Mouse (Mus musculus) embryonic facial prominence, embryonic 12.5 days (tissue): ENCODE results near the gene Nup210l. TPM values are rescaled to one million over a fixed set of nuclear protein-coding genes. Genes with fewer than 3 reads are reported as not detected.
A peak's percentile ranks its signal among the peaks of the same experiment; 100 is the strongest.

ENCODE experiments used
- ATAC-seq: fragments of 200-750 bp; cut with Nextera tagmentation; 2 replicates; pipeline ENCODE4 v1.8.0; 2017; ENCODE audit not compliant: insufficient number of reproducible peaks, insufficient read depth, low FRiP score, low TSS enrichment
- H3K27ac ChIP-seq: fragments of 300-500 bp; sonication (generic); 2 replicates; pipeline ENCODE4 v1.5.1; 2016; ENCODE audit warnings: mild to moderate bottlenecking
- H3K27me3 ChIP-seq: fragments of 300-500 bp; sonication (generic); 2 replicates; pipeline ENCODE4 v1.6.1; 2016; ENCODE audit warnings: mild to moderate bottlenecking, moderate library complexity
- H3K36me3 ChIP-seq: fragments of 300-500 bp; sonication (generic); 2 replicates; pipeline ENCODE4 v1.6.1; 2016; ENCODE audit warnings: mild to moderate bottlenecking
- H3K4me1 ChIP-seq: fragments of 300-500 bp; sonication (generic); 2 replicates; pipeline ENCODE4 v1.6.1; 2016
- H3K4me2 ChIP-seq: fragments of 300-500 bp; sonication (generic); replicated peaks from 2 replicates; pipeline ENCODE4 v1.6.1; 2016; ENCODE audit warnings: mild to moderate bottlenecking, moderate library complexity
- H3K4me3 ChIP-seq: fragments of 300-500 bp; sonication (generic); 2 replicates; pipeline ENCODE4 v1.5.1; 2016; ENCODE audit warnings: mild to moderate bottlenecking
- H3K9ac ChIP-seq: fragments of 300-500 bp; sonication (generic); 2 replicates; pipeline ENCODE4 v1.6.1; 2016; ENCODE audit warnings: mild to moderate bottlenecking, moderate library complexity
- H3K9me3 ChIP-seq: fragments of 300-500 bp; sonication (generic); 2 replicates; pipeline ENCODE4 v1.6.1; 2016; ENCODE audit warnings: mild to moderate bottlenecking, moderate library complexity
- WGBS: fragments of 180-500 bp; shearing (Covaris S2); methylation state at CpG from one replicate; pipeline ENCODE4 v1.1.7; 2016; 5-methylcytosine and 5-hydroxymethylcytosine counted together
- polyA plus RNA-seq: library from polyadenylated mRNA; unstranded; fragments of >200 nt; fragmentation: Nextera tagmentation; extraction: Ambion mirVana; gene quantifications from 2 replicates; pipeline ENCODE4 v1.2.1, GENCODE M21; 2016

Nup210l gene
- polyA plus RNA-seq, 1 experiment from 2014 or later, result 0.35 TPM

DNA sequence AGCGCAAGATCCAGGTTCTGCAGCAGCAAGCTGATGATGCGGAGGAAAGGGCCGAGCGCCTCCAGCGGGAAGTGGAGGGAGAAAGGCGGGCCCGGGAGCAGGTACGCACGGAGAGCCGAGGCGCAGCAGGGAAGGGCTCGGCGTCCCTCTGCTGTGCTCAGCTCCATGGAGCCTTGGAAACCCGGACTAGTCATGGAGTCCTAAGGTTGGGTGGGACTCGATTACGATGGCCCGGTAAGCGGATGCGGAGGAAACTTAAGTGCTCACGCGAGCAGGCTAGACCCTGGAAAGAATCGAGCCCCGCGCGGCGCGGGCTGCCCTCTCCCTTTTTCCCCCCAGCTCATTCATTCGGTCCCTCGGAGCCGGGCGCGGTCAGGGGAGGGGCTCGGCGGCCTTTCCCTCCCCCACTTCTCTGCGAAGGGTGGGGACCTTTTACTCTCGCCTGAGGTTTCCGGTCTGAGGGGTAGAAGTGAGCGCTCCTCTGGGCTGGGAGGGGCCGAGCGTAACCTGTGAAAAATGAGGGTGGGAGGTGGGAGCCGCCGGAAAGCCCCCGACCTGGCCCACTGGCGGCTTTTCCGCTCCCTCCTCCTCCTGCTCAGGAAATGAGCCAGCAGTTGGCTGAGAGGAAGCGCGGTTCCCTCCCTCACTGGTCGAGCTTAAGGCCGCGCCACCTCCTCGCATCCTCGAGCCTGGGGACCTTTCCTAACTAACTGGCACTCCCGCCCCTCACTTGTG lies 24.0 kb upstream of the Nup210l start:
- Histone ChIP-seq H3K4me2 (peak overlapping the region; percentile 75), H3K27me3 (no peaks in the 10 kb centered on the region), H3K4me3 (peak overlapping the region; percentile 82), H3K27ac (peak overlapping the region; percentile 98), H3K9ac (peak overlapping the region; percentile 78), H3K36me3 (no peaks in the 10 kb centered on the region), H3K9me3 (no peaks in the 10 kb centered on the region), H3K4me1 (peaks cover 49% of the 10 kb centered on the region)
- whole genome bisulfite sequencing, result under 1% methylated on average over 53 of the region's 53 CpGs
- ATAC-seq, result peak; percentile 59

- peak overlapping the region; percentile 75 for H3K4me2 ChIP-seq
- H3K9me3 ChIP-seq, result no peaks in the 10 kb centered on the region
- no peaks in the 10 kb centered on the region for H3K27me3 ChIP-seq
- H3K4me3 ChIP-seq, result peak overlapping the region; percentile 82
- H3K9ac ChIP-seq, result peak overlapping the region; percentile 78
- H3K4me1 ChIP-seq, result peaks cover 53% of the 10 kb centered on the region
- WGBS, result 0% methylated on average over 6 of the region's 6 CpGs
- H3K36me3 ChIP-seq, result no peaks in the 10 kb centered on the region
- peak overlapping the region; percentile 98 for H3K27ac ChIP-seq
- ATAC-seq, result no peak
These were observed 23.5 kb upstream of the Nup210l start for GRCm38 (mm10) chr3:90080498-90080863.

- H3K9me3 ChIP-seq, result no peaks in the 10 kb centered on the region
- no peak for ATAC-seq
- peaks cover 53% of the 10 kb centered on the region for H3K4me1 ChIP-seq
- H3K4me3 ChIP-seq, result peak overlapping the region; percentile 82
- 73% methylated on average over 5 of the region's 5 CpGs for WGBS
- peak overlapping the region; percentile 75 for H3K4me2 ChIP-seq
- H3K36me3 ChIP-seq, result 0 out of 2 replicates have a peak, but pooled peaks cover 5% of the 10 kb centered on the region
- no peak overlapping the region for H3K9ac ChIP-seq
- no peaks in the 10 kb centered on the region for H3K27me3 ChIP-seq
- H3K27ac ChIP-seq, result no peak overlapping the region
These were observed 22.3 kb upstream of the Nup210l start for GRCm38 (mm10) chr3:90081365-90082240.

DNA sequence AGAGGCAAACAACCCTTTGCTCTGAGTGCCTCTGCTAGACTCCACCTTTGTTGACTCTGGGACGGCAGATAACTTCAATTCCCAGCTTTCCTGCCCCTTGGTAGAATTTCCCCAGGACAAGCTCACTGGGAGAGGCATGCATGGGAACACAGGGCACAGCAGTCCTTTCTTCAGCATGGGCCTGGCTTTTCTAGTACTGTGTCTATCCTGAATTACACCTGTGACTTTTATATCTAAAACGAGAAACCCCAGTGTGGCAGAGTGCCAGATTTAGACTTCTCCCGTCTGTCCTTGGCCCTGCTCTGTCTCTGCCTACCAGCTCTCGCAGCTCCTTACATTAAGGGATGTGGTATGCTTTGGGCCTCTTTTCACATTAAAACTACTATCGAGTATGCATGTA lies 20.9 kb upstream of the Nup210l start:
- H3K4me2 ChIP-seq, result peak overlapping the region; percentile 16; the same call in 1 of the 2 replicates
- H3K4me1 ChIP-seq, result peaks cover 48% of the 10 kb centered on the region
- H3K27ac ChIP-seq, result peak overlapping the region; percentile 65
- no peak overlapping the region for H3K9ac ChIP-seq
- no peak for ATAC-seq
- H3K36me3 ChIP-seq, result peaks cover 18% of the 10 kb centered on the region
- 64% methylated on average over 5 of the region's 5 CpGs for WGBS
- H3K4me3 ChIP-seq, result no peak overlapping the region
- no peaks in the 10 kb centered on the region for H3K9me3 ChIP-seq
- H3K27me3 ChIP-seq, result no peaks in the 10 kb centered on the region

DNA sequence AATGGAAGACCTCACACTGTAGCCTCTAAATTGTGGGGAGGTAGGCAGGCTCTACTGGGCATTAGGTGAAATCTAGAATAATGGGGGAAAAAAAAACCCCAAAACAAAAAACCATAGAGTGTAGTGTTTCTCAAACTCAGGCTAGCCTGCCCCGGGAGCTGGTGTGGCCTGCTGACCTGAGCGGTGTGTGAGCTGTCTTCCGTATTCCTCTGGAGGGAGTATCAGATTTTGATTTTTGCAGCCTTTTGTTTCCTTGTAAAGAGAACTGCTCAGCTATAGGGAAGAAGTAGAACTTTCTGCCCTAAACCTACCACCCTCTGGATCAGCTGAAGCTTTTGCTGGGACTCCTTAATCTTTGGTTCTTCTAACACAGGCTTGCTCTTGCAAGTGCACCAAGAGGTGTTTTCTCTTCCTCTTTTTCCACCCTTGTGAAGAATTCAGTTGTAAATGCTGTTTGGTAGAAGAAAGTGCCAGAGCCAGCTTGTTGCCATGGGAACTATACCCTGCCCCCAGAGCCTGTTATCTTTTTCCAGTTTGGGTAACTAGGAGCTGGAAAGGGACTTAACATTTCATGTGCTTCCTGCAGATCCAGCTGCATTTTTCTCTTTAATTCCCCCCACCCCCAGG lies 20.1 kb upstream of the Nup210l start:
- Histone ChIP-seq H3K27me3 (no peaks in the 10 kb centered on the region), H3K9me3 (no peaks in the 10 kb centered on the region), H3K4me2 (peak overlapping the region; percentile 16; the same call in 1 of the 2 replicates), H3K36me3 (peaks cover 25% of the 10 kb centered on the region), H3K4me3 (no peak overlapping the region), H3K27ac (peak overlapping the region; percentile 65; the same call in 1 of the 2 replicates), H3K9ac (no peak overlapping the region), H3K4me1 (peaks cover 44% of the 10 kb centered on the region)
- ATAC-seq, result no peak
- 43% methylated on average over 3 of the region's 3 CpGs for WGBS

- Histone ChIP-seq H3K27ac (no peak overlapping the region), H3K4me2 (no peak overlapping the region), H3K36me3 (peaks cover 35% of the 10 kb centered on the region), H3K27me3 (no peaks in the 10 kb centered on the region), H3K9me3 (no peaks in the 10 kb centered on the region), H3K4me3 (no peak overlapping the region), H3K9ac (no peak overlapping the region), H3K4me1 (peaks cover 44% of the 10 kb centered on the region)
- WGBS, result 74% methylated on average over 4 of the region's 4 CpGs
- ATAC-seq, result no peak
These were observed 19.1 kb upstream of the Nup210l start for GRCm38 (mm10) chr3:90084790-90085189.

GRCm38 (mm10) chr3:90085281-90085680 lies 18.7 kb upstream of the Nup210l start:
- 86% methylated on average over 6 of the region's 6 CpGs for WGBS

DNA sequence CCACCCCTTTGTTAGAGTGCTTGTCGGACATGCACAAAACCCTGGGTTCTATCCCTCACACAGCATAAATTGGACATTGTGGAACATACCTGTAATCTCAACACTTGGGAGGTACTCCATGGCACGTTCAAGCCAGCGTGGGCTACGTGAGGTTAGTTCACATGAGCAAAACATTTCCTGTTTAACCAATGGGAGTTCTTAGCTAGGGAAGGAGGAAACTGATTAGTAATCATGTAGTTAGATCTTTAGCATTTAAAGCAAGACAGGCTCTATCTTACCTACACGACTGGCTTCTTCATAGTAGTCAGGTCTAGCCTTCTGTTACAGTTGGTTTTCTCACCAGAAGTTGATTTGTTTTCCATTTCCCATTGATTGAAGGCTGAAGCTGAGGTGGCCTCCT lies 17.9 kb upstream of the Nup210l start:
- H3K36me3 ChIP-seq, result peaks cover 48% of the 10 kb centered on the region

More at GRCm38 (mm10) chr3:90085281-90085680, 18.7 kb upstream of the Nup210l start:
- Histone ChIP-seq H3K36me3 (peaks cover 40% of the 10 kb centered on the region), H3K4me1 (peaks cover 44% of the 10 kb centered on the region), H3K4me3 (no peak overlapping the region), H3K4me2 (no peak overlapping the region), H3K9ac (no peak overlapping the region), H3K27me3 (no peaks in the 10 kb centered on the region), H3K9me3 (no peaks in the 10 kb centered on the region), H3K27ac (no peak overlapping the region)
- ATAC-seq, result no peak

GRCm38 (mm10) chr3:90088617-90089016 lies 15.3 kb upstream of the Nup210l start:
- Histone ChIP-seq H3K27ac (no peak overlapping the region), H3K4me2 (no peak overlapping the region), H3K4me1 (peaks cover 15% of the 10 kb centered on the region), H3K36me3 (peaks cover 72% of the 10 kb centered on the region), H3K4me3 (no peak overlapping the region), H3K9ac (no peak overlapping the region), H3K9me3 (no peaks in the 10 kb centered on the region), H3K27me3 (no peaks in the 10 kb centered on the region)
- ATAC-seq, result no peak
- WGBS, result 93% methylated on average over 2 of the region's 2 CpGs

More for the DNA sequence above, 17.9 kb upstream of the Nup210l start:
- Histone ChIP-seq H3K9ac (no peak overlapping the region), H3K9me3 (no peaks in the 10 kb centered on the region), H3K4me3 (no peak overlapping the region), H3K4me1 (peaks cover 41% of the 10 kb centered on the region), H3K4me2 (no peak overlapping the region), H3K27me3 (no peaks in the 10 kb centered on the region), H3K27ac (no peak overlapping the region)
- WGBS, result 91% methylated on average over 5 of the region's 5 CpGs
- ATAC-seq, result no peak

DNA sequence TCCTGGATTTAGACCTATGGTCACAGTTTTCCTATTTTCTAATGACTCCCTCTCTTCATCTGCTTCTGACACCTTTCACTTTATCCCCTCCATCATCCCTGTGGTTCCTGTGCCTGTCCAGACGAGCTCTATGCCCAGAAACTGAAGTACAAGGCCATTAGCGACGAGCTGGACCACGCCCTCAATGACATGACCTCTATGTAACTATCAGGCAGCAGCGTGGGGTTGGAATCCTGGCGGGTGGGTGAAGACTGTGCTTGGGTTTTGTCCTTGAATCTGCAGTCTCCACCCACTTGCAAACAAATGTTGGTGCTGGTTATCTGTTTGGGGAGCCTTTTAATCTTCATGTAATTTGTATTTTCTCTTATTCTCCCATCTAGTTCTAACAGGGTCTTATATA lies 13.0 kb upstream of the Nup210l start:
- Histone ChIP-seq H3K9me3 (no peaks in the 10 kb centered on the region), H3K4me2 (no peak overlapping the region), H3K4me3 (no peak overlapping the region), H3K27me3 (no peaks in the 10 kb centered on the region), H3K36me3 (peaks cover 89% of the 10 kb centered on the region), H3K9ac (no peak overlapping the region), H3K27ac (no peak overlapping the region), H3K4me1 (no peaks in the 10 kb centered on the region)
- ATAC-seq, result no peak
- WGBS, result 85% methylated on average over 6 of the region's 6 CpGs

- Histone ChIP-seq H3K9ac (no peak overlapping the region), H3K36me3 (peaks cover 83% of the 10 kb centered on the region), H3K4me3 (no peak overlapping the region), H3K9me3 (no peaks in the 10 kb centered on the region), H3K27me3 (no peaks in the 10 kb centered on the region), H3K27ac (no peak overlapping the region), H3K4me1 (no peaks in the 10 kb centered on the region), H3K4me2 (no peak overlapping the region)
- no peak for ATAC-seq
- 91% methylated on average over 3 of the region's 3 CpGs for WGBS
These were observed 9.5 kb upstream of the Nup210l start for GRCm38 (mm10) chr3:90094453-90094852.
